Mouse (Mus musculus): ENCODE measurements around the gene Gdf7.

GRCm38 (mm10) chr12:8299143-8300110 lies 2.3 kb downstream of the Gdf7 start:
- no peak for TF ChIP-seq CTCF (conservative IDR thresholded peaks at IDR 0.05; ENCODE audit: low read length)
- no peak for TF ChIP-seq POU5F1 (IDR thresholded peaks at IDR 0.05; ENCODE audit: borderline replicate concordance, low read length)

Data from E14TG2a.4 (cell line).